Mouse (Mus musculus) adrenal gland, postnatal 14 days (tissue): ENCODE data around the gene Ptpn11. TPM values are rescaled to one million over a fixed set of nuclear protein-coding genes. Genes with fewer than 3 reads are reported as not detected.
"Not testable (repeated sequence)": the region's sequence is repeated elsewhere in the genome, so short reads cannot be mapped to it uniquely, and the experiment has no call there.

ENCODE experiments used
- DNase-seq: peaks from one replicate; pipeline ENCODE4 v3.0.0; 2021; ENCODE audit warnings: mixed read lengths
- long read RNA-seq, 2 experiments: library from polyadenylated mRNA; stranded (forward); transcript quantifications; one replicate each; pipeline ENCODE4 v2.0.0; 2021
- total RNA-seq: library from RNA; stranded (reverse); gene quantifications from 2 replicates; pipeline ENCODE4 v1.2.3, GENCODE M21; 2021

The Ptpn11 gene
- total RNA-seq = 98.9 and 120 TPM in 2 replicates
- long read RNA-seq, experiment 1, full-length matches to known transcripts = 3 of 7 reads
- long read RNA-seq, experiment 1, partial matches to known transcripts = 0 of 7 reads
- long read RNA-seq, experiment 1, other reads (novel, unspliced or antisense) = 4 of 7 reads
- long read RNA-seq, experiment 2, full-length matches to known transcripts = 9 of 14 reads
- long read RNA-seq, experiment 2, partial matches to known transcripts = 0 of 14 reads
- long read RNA-seq, experiment 2, other reads (novel, unspliced or antisense) = 5 of 14 reads

DNA sequence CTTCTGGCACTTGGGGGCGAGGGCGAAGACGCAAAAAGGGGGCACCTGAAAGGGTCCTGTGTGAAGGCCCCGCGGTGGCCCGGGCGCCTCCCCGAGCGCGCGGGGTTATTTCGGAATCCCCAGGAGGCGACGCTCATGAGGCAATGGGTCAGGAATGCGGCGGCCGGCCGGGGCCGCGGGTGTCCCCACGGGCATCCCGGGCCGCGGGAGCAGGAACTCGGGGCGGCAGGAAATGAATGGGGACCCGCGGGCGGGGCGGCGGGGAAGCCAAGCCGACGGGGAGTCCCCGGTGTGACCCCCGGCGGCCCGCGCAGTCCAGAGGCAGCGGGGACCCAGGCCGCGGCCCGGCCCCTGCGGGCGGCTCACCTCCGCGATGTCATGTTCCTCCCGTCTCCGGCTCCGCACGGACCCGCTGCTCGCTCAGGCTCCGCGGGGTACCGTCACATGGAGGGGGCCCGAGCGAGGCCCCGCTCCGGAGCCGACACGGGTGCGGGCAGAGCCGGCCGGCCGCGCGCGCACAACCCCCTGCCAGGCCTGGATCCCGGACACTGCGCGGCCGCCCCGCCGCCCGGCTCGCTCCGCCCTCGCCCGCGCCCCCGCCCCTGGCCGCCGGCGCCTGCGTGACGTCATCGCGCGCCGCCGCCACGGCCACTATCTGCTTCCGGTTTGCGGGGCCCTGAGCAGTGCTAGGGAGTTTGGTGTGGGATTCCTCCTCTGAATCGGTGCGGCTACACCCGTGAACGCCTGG, at the start of gene Ptpn11:
TSS of gene Ptpn11 (minus strand) at position 562 of the 748 bp plus-strand sequence.
- peak; percentile 94 for DNase-seq

DNA sequence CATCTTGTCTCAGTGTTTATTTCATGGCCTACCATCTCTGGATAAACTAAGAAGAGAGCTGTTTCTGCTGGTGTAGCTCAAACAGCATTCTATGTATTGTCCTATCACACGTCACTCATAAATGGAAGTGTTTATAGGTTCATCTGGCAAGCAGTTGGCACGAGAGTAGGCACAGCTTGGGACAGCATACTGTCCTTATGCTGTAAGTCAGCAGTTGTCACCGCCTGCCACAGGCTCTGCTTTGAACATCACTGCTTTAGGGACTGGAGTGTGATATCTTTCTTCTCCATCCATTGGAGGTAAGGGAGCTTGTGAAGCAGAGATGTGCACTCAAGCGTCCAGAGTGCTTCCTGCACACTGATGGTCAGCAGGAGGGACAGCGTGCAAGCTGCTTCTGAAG, 48.6 kb upstream of the Ptpn11 start:
- DNase-seq = no peak

DNA sequence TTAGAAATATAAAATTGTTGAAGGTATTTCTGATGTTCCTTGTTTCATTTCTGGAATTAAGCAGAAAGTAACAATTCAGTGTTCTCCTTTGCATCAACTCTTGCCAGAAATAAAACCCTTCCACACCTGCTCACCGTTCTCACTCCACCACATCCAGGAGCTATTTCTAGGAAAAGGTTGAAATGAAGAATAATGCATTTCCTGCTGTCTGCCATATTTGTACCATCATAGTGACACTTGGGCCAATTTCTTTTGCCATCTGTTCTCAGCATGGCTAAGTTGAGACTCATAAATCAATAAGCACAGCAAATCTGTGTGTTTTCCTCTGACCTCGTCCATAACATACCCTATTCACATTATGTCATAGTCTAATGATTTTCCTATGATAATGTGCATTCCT, 47.0 kb upstream of the Ptpn11 start:
- DNase-seq = no peak

DNA sequence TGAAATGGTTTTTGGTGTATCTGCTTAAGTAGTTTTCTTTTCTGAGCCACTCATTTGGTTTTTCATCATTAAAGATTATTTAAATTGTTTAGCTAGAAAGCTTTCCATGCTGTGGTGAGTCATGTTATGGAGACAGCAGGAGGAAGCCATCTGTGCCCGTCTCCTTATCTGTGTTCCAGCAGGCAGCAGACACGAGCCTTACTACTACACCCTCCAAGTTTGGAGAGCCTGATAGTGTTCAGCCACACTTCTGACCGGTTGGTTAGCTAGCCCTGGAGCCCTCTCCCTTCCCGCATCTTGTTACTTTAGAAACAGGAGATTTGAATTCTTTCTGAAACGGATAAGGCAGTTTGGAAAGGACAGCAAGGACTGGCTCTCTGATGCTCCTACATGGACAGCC, 45.0 kb upstream of the Ptpn11 start:
- DNase-seq = no peak

DNA sequence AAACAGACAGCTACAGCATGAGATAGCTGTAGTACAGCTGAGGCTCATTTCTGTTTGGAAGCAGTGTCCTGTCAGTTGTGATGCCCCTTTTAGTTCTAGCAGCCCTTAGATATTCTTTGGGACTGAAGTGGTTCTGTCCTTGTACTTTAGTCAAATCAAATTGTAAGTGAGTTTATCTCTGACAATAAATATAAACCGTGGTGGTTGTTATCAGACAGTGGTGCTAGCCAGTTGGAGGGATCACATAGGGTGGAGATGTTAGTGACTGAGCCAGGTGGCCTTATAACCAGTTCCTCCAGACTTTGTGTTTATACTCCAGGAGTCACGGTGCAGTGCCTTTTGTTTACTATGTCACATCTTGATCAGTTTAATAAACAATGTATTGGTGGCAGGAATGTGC, 42.5 kb upstream of the Ptpn11 start:
- no peak for DNase-seq

DNA sequence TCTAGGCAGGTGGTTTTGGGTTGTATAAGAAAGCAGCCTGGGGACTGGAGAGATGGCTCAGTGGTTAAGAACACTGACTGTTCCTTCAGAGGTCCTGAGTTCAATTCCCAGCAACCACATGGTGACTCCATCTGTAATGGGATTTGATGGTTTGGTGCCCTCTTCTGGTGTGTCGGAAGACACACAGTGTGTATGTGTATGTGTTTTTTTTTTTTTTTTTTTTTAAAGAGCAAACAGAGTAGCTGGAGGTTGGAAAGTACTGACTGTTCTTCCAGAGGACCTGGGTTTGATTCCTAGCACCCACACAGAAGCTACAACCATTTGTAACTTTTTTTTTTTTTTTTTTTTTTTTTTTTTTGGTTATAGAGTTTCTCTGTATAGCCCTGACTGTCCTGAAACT, 41.6 kb upstream of the Ptpn11 start:
- DNase-seq = no peak

DNA sequence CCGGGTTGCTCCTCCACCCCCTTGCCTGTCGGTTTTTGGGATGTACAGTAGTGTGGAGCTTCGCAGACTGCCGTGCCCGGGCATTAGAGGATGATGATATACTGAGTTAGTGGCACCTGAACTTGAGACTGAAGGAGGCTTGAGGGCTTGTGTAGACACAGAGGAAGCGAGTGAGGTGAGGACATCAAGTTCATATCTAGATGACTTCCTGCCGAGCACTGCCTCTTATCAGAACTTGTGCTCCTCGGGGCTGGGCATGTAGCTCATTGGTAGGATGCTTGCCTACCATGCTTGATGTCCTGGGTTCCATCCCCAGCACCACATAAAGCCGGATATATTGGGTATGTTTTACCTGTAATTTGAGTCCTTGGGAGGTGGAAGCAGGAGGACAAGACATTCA, 39.6 kb upstream of the Ptpn11 start:
- no peak for DNase-seq

DNA sequence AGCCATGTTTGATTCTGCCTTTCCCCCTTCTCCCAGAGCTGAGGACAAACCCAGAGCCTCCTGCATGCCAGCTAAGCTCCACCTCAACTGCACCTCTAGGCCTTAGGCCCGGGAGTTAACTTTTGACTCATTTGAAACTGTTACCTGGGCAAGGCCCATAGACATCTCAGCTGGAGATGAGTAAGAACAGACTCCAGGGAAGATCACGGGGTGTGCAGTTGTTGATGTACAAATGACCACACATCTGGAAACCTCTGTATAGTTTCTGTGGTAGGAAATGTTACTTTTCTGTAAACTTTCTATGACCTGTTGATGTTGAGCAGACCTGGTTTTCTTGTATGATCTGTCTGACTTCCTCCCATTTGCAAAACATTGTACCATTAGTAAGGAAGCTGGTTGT, 38.0 kb upstream of the Ptpn11 start:
- DNase-seq = no peak

DNA sequence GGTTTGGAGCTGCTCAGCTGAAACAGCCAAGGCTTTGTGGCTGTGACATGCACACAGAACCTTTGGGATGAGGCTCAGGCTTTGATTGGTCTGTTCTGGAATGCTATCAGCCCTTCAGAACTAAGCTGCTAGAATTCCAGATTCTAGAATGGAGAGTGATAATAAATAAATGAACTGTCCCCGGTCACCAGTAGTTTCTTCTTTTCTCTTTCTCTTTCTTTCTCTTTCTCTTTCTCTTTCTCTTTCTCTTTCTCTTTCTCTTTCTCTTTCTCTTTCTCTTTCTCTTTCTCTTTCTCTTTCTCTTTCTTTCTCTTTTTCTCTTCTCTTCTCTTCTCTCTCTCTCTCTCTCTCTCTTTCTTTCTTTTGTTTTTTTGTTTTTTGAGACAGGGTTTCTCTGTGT, 36.1 kb upstream of the Ptpn11 start:
- DNase-seq = not testable (repeated sequence)

DNA sequence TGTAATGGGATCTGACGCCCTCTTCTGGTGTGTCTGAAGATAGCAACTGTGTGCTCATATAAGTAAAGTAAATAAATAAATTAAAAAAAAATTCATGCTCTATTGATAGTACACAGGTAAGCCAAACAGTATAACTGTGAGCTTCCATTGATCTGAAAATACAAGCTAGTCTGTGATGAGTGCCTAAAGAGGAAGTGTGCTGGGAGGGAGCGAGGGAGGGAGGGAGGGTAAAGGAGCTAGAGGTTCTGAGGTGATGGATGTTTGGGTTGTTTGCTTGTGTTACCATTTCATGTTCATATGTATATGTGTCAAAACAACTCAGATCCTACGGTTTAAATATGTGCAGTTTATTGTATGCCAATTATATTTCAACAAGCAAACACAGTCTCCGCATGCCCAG, 35.6 kb upstream of the Ptpn11 start:
- no peak for DNase-seq

DNA sequence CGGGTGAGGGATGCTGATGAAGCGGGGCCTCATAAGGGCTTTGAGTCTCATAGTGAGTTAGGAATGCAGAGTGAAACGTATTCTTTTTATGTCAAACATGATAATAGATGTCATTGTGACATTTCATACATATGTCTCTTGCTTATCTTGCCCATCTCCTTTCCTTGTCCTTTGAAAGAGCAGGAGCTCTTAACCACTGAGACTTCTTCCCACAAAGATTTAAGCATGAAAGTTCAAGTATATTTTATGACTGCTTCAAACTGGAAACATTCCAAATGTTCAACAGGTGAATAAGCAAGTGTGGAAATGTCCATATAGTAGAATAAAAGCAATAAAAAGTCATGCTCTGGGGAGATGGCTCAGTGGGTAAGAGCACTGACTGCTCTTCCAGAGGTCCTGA, 35.2 kb upstream of the Ptpn11 start:
- no peak for DNase-seq

DNA sequence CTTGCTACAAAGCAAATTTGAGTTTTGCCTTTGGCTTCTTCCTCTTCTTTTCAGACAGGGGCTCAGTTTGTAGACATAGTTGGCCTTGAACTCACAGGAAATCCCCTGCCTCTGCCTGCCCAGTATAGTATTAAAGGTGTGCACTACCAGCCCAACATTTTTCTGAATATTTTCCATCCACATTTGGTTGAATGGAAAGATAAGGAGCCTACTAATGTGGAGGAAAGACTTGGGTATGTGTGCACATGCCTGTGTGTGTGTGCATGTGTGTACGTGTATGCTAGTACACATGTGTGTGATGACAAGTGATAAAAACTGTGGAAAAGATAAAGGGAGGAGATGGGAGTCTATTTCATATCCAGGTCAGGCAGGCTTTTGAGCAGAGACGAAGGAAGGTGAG, 34.7 kb upstream of the Ptpn11 start:
- DNase-seq = no peak

DNA sequence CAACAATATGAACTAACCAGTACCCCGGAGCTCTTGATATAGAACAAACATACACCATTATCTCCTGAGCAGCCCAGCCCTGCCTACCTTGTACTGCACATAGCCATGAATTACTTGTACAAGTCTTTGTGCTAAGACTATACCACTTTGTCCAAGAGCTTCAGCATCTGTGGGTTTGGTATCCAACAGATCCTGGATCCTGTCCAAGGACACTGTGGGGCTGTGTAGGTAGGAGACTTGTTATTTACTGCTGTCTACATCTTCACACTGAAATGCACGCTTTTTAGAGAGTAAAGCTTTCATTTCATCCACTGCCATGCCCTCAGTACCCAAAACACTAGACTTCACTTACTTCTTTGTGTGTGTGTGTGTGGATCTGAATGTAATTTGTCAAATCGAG, 33.7 kb upstream of the Ptpn11 start:
- no peak for DNase-seq

DNA sequence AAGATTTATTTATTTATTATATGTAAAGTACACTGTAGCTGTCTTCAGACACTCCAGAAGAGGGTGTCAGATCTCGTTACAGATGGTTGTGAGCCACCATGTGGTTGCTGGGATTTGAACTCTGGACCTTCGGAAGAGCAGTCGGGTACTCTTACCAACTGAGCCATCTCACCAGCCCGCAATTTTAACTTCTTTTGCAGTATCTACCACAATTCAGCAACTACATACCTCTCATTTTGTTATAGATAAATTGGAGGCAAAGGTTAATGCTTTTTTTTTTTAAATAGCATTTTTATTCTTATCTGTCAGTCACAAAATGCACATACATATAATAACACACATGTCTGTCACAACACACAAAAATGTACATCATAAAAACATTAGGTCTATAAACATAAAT, 32.8 kb upstream of the Ptpn11 start:
- DNase-seq = not testable (repeated sequence)

DNA sequence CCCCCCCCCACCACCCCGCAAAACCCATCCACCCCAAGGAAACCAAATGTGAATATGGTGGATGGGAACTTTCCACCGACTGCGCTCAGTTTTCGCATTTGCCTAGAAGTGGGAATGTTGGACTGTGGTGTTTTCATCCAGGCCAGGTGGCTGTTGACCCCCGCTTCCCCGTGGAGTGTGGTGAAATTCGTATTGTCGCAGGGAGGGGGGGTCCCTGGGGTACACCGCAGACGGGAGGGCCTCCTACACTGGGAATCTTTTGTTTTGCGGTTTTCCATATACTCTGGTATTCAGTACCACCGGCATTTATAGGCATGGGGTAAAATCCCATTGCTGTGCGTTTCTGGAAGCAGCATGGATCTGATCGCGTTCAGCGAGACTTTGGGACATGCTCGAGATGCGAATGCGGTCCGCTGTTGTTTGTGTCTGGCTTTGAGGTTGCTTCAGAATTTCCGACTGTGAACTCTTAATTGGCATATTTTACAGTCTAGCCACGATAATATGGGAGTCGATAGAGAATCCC, 30.2 kb upstream of the Ptpn11 start:
- DNase-seq = no peak

DNA sequence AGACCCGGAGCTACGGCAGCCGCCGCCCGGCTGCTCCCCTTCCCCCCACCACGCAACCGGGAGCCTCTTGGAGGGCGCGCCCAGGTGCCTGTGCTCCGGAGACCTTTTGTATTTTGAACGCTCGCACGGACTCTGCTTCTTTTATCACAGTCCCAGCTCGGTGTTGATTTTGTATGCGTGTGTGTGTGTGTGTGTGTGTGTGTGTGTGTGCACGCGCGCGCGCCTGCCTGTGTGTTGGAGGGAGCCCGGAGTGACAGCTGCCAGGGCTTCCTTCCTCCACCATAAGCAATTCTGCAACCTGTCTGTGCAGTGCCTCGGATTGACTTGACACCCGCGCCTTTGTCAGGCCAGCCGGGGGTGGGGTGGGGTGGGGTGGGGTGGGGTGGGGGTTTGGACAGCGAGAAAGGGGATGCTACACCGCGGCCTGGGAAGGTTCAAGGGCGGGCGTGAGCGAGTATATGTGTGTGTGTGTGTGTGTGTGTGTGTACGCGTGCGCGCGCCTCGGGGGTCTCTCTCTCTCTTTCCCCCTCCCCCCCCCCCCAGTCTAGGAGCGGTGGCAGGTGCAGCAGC, 29.6 kb upstream of the Ptpn11 start:
- peak; percentile 36 for DNase-seq

DNA sequence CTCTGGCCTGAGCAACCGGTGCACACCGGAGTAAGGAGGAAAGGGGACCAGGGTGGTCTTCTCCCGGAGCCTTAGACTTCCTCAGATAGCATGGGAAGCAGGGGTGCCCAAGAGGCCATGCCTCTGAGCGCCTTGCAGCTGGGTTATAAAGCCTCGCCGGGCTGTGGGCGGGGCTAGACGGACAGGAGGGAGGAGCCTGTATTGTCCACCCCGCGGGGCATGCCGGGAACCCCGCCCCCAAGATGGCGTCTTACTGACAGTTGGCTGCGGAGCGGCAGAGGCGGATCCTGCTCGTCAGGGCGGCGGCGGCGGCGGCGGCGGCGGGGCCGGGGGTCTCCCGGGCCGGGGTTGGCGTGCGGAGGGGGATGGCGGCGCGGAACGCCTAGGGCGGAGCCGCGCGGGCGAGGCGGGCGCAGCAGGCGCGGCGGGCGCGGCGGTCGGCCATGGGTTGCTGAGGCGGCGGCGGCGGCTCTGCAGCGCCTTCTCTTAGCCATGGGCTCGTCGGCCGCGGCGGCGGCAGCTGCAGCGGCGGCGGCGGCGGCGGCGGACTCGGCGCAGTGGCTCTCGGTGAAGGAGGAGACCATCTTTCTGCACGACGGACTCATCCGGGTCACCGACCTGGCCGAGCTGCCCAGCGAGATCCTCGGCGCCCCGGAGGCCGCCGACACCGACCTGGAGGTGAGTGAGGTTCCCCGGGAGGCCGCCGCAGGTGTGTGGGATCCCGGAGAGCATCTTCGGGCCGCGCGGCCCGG, 29.0 kb upstream of the Ptpn11 start, which contains the start of gene Hectd4:
TSS of gene Hectd4 (plus strand) at position 240 of the 752 bp plus-strand sequence.
- DNase-seq = peak; percentile 99

DNA sequence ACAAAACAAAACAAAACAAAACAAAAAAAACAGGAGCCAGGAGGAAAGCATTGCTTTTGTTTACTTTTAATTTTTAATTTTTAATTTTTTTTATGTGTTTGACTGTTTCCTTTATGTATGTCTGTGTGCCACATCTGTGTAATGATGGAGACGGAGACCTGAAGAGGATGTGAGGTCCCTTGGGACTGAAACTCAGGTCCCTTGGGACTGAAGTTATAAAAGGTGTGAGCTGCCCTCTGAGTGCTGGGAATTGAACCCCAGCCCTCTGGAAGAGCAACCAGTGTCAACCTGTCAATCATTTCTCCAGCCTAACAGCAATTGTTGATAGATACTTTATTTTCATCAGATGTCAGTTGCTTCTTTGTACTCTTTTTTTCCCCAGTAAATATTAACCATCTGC, 28.0 kb upstream of the Ptpn11 start:
- DNase-seq = no peak

DNA sequence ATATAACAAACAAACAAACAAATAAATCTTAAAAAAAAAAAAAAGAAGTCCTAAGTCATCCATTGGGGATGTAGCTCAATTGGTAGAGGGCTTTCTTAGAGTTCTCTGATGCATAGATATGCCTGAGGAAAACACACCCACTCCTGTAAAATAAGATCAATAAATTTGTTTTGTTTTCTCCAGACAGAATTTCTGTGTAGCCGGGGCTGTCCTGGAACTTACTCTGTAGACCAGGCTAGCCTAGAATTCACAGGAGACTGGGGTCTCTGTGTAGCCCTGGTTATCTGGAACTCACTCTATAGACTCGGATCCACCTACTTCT, 26.1 kb upstream of the Ptpn11 start:
- no peak for DNase-seq

DNA sequence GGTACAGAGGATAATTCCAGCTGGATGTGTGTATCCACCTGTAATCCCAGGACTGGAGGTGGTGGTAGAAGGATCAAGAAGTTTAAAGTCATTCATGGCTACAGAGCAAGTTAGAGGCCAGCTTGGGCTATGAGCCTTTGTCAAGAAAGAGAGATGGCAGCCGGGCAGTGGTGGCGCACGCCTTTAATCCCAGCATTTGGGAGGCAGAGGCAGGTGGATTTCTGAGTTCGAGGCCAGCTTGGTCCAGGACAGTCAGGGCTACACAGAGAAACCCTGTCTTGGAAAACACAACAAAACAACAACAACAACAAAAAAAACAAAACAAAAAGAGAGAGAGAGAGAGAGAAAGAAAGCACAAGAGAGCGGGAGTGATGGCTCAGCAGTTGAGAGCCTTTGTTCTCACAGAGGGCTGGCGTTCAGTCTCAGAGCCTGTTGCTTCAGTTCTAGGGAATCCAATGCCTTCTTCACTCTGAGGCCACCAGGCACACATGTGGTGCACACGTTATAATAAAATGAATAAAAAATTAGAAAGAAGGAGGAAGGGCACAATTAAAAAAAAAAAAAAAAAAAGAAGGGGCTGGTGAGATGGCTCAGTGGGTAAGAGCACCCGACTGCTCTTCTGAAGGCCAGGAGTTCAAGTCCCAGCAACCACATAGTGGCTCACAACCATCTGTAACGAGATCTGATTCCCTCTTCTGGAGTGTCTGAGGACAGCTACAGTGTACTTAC, 25.6 kb upstream of the Ptpn11 start:
- DNase-seq = not testable (repeated sequence)

DNA sequence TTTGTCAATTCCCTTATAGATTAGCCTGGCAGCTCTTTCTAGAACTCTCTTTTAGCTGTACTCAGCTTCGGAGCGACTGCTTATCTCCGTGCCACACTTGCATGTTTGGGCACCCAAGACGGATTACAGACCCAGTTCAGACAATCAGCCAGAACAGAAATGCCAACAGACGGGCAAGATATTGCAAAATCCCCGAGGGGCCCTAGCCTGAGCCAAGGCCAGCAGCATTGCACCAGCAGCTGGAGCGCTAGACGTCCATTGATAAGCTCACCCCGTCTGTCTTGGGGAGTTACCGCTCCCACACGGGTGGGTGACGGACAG, 24.9 kb upstream of the Ptpn11 start:
- peak; percentile 80 for DNase-seq
